Mouse (Mus musculus): Measurements from ENCODE around the gene Lipt2. TPM values are rescaled to one million over a fixed set of nuclear protein-coding genes. Genes with fewer than 3 reads are reported as not detected.
A peak's percentile ranks its signal among the peaks of the same experiment; 100 is the strongest.

The Lipt2 gene
- polyA plus RNA-seq, 1 experiment from 2014 or later, result 27.0 TPM

DNA sequence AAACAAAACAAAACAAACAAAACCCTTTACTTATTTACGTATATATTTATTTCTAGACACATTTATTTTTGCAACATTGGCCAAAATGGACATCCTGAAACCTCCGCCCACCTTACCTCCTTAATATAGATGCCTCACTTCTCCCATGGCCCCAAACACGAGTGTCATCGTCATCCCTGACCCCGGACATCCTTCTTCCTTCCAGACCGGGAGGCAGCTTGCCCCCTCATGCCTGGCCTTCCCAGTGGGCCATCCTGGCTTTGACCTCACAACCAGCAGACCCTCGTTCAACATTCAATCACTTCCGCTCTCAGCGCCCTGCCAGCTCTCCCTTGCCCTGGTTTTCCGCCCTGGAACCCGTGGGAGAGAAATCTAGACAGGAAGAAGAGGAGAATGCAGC lies 8.5 kb upstream of the Lipt2 start:
- WGBS, result 68% methylated on average over 11 of the region's 11 CpGs
- H3K4me2 ChIP-seq (replicated peaks; ENCODE audit: low read depth, low read length), result no peak overlapping the region
- no peak overlapping the region for H3K4me3 ChIP-seq (ENCODE audit: low read length)
- no peaks in the 10 kb centered on the region for H3K27me3 ChIP-seq (ENCODE audit: control insufficient read depth, insufficient read depth, low read length)
- H3K4me1 ChIP-seq (ENCODE audit: control insufficient read depth, insufficient read depth, low read length), result peaks cover 2% of the 10 kb centered on the region; the same call in 1 of the 2 replicates
- no peak overlapping the region for H3K9ac ChIP-seq (ENCODE audit: low read depth, low read length)
- no peaks in the 10 kb centered on the region for H3K9me3 ChIP-seq (ENCODE audit: control insufficient read depth, low read length)
- no peaks in the 10 kb centered on the region for H3K36me3 ChIP-seq (ENCODE audit: control insufficient read depth, insufficient read depth, low read length)
- ATAC-seq (ENCODE audit: low FRiP score, low TSS enrichment), result no peak
- H3K27ac ChIP-seq (ENCODE audit: low read depth, low read length), result no peak overlapping the region

DNA sequence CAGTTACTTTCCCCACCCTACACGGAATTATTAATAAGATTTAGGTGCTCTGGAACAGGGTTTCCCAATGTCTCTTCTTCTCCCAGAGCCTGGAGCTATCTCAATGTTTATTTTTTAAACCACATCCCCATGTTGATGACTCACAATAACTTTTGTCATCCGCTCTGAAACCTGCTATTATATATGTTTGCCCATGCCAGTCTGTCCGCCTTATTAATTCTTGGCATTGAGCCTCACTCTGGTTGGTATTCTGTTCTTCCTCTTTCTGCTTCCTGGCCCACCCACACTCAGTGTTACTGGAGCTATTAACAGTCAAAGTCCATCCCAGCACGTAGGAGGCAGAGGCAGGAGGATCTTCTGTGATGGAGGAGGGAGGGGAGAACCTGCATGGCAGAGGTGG lies 1.4 kb upstream of the Lipt2 start:
- Histone ChIP-seq H3K9ac (ENCODE audit: low read depth, low read length) (no peak overlapping the region), H3K36me3 (ENCODE audit: control insufficient read depth, insufficient read depth, low read length) (no peaks in the 10 kb centered on the region)
- 80% methylated on average over 4 of the region's 4 CpGs for WGBS

GRCm38 (mm10) chr7:100160006-100160405 lies 929 bp downstream of the Lipt2 start:
- H3K4me1 ChIP-seq (ENCODE audit: control insufficient read depth, insufficient read depth, low read length), result no peaks in the 10 kb centered on the region; the same call in 1 of the 2 replicates
- H3K27ac ChIP-seq (ENCODE audit: low read depth, low read length), result peak overlapping the region; percentile 44; the same call in 1 of the 2 replicates
- peak overlapping the region; percentile 62 for H3K4me3 ChIP-seq (ENCODE audit: low read length)
- H3K9me3 ChIP-seq (ENCODE audit: control insufficient read depth, low read length), result no peaks in the 10 kb centered on the region
- no peaks in the 10 kb centered on the region for H3K36me3 ChIP-seq (ENCODE audit: control insufficient read depth, insufficient read depth, low read length)
- peak overlapping the region; percentile 77 for H3K4me2 ChIP-seq (replicated peaks; ENCODE audit: low read depth, low read length)
- no peaks in the 10 kb centered on the region for H3K27me3 ChIP-seq (ENCODE audit: control insufficient read depth, insufficient read depth, low read length)
- ATAC-seq (ENCODE audit: low FRiP score, low TSS enrichment), result peak; percentile 4; the same call in 1 of the 2 replicates
- peak overlapping the region; percentile 85 for H3K9ac ChIP-seq (ENCODE audit: low read depth, low read length)
- WGBS, result 69% methylated on average over 7 of the region's 7 CpGs

More for the DNA sequence above, 1.4 kb upstream of the Lipt2 start:
- Histone ChIP-seq H3K4me2 (replicated peaks; ENCODE audit: low read depth, low read length) (no peak overlapping the region), H3K27me3 (ENCODE audit: control insufficient read depth, insufficient read depth, low read length) (no peaks in the 10 kb centered on the region), H3K4me1 (ENCODE audit: control insufficient read depth, insufficient read depth, low read length) (no peaks in the 10 kb centered on the region; the same call in 1 of the 2 replicates), H3K9me3 (ENCODE audit: control insufficient read depth, low read length) (no peaks in the 10 kb centered on the region), H3K4me3 (ENCODE audit: low read length) (no peak overlapping the region), H3K27ac (ENCODE audit: low read depth, low read length) (no peak overlapping the region)
- ATAC-seq (ENCODE audit: low FRiP score, low TSS enrichment), result no peak

- Histone ChIP-seq H3K9ac (ENCODE audit: low read depth, low read length) (no peak overlapping the region), H3K36me3 (ENCODE audit: control insufficient read depth, insufficient read depth, low read length) (no peaks in the 10 kb centered on the region)
Observed at GRCm38 (mm10) chr7:100163506-100163905, 4.4 kb downstream of the Lipt2 start.

DNA sequence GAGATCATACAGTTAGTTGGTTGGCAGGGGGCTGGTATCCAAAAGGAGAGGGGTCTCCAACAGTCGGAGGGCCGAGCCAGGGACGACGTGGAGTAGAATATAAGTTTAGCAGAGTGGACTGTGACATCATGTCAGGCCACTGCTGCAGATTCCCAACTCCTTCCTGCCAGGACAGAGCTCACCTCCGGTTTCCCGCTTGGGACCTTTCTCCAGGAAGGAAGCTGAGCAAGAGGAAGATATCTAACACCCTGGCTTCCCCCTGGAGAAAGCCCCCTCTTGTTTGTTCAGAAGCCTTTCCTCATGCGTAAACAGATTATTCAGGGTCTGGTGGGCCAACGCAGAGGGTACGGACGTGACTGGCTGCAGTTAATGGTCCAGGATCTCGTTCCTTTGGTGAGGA lies 9.6 kb downstream of the Lipt2 start:
- H3K4me2 ChIP-seq (replicated peaks; ENCODE audit: low read depth, low read length), result no peak overlapping the region
- H3K4me1 ChIP-seq (ENCODE audit: control insufficient read depth, insufficient read depth, low read length), result no peaks in the 10 kb centered on the region
- ATAC-seq (ENCODE audit: low FRiP score, low TSS enrichment), result no peak
- H3K27ac ChIP-seq (ENCODE audit: low read depth, low read length), result no peak overlapping the region
- H3K9me3 ChIP-seq (ENCODE audit: control insufficient read depth, low read length), result no peaks in the 10 kb centered on the region
- WGBS, result 66% methylated on average over 11 of the region's 11 CpGs
- H3K4me3 ChIP-seq (ENCODE audit: low read length), result no peak overlapping the region
- no peak overlapping the region for H3K9ac ChIP-seq (ENCODE audit: low read depth, low read length)
- H3K36me3 ChIP-seq (ENCODE audit: control insufficient read depth, insufficient read depth, low read length), result no peaks in the 10 kb centered on the region
- H3K27me3 ChIP-seq (ENCODE audit: control insufficient read depth, insufficient read depth, low read length), result no peaks in the 10 kb centered on the region

More at GRCm38 (mm10) chr7:100163506-100163905, 4.4 kb downstream of the Lipt2 start:
- H3K4me2 ChIP-seq (replicated peaks; ENCODE audit: low read depth, low read length), result no peak overlapping the region
- no peak overlapping the region for H3K27ac ChIP-seq (ENCODE audit: low read depth, low read length)
- H3K9me3 ChIP-seq (ENCODE audit: control insufficient read depth, low read length), result no peaks in the 10 kb centered on the region
- no peak overlapping the region for H3K4me3 ChIP-seq (ENCODE audit: low read length)
- no peaks in the 10 kb centered on the region for H3K4me1 ChIP-seq (ENCODE audit: control insufficient read depth, insufficient read depth, low read length)
- ATAC-seq (ENCODE audit: low FRiP score, low TSS enrichment), result no peak
- H3K27me3 ChIP-seq (ENCODE audit: control insufficient read depth, insufficient read depth, low read length), result no peaks in the 10 kb centered on the region
- 66% methylated on average over 4 of the region's 4 CpGs for WGBS

DNA sequence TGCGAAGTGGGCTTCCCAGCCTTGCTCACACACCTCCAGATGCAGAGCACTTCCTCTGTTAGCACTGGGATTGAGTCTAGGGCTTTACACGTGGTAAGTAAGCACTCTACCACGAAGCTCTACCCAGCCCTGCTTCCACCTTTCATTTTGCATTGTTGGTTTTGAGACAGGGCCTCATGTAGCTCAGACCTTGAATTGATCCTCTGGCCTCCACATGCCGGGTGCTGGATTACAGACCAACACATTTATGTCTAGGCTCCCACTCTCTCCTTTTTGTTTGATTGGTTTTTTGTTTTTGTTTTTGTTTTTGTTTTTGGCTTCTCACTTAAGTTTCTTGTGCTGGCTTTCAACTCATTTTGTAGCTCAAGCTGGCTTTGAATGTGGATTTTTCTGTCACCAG lies 11.7 kb downstream of the Lipt2 start:
- no peaks in the 10 kb centered on the region for H3K27me3 ChIP-seq (ENCODE audit: control insufficient read depth, insufficient read depth, low read length)
- H3K36me3 ChIP-seq (ENCODE audit: control insufficient read depth, insufficient read depth, low read length), result no peaks in the 10 kb centered on the region

GRCm38 (mm10) chr7:100176269-100176668 lies 17.2 kb downstream of the Lipt2 start, which contains the start of gene Kcne3:
Kcne3 (plus strand) TSS chr7:100176502.
- Histone ChIP-seq H3K9ac (ENCODE audit: low read depth, low read length) (no peak within 1 kb of the TSS), H3K36me3 (ENCODE audit: control insufficient read depth, insufficient read depth, low read length) (no peaks in the 10 kb centered on the region), H3K27me3 (ENCODE audit: control insufficient read depth, insufficient read depth, low read length) (peaks cover 26% of the 10 kb centered on the region), H3K27ac (ENCODE audit: low read depth, low read length) (no peak within 1 kb of the TSS), H3K9me3 (ENCODE audit: control insufficient read depth, low read length) (no peaks in the 10 kb centered on the region), H3K4me2 (replicated peaks; ENCODE audit: low read depth, low read length) (no peak within 1 kb of the TSS), H3K4me1 (ENCODE audit: control insufficient read depth, insufficient read depth, low read length) (peaks cover 6% of the 10 kb centered on the region; the same call in 1 of the 2 replicates), H3K4me3 (ENCODE audit: low read length) (no peak within 1 kb of the TSS)
- ATAC-seq (ENCODE audit: low FRiP score, low TSS enrichment), result no peak
- 67% methylated on average over 3 of the region's 3 CpGs for WGBS

More for the DNA sequence above, 11.7 kb downstream of the Lipt2 start:
- H3K9ac ChIP-seq (ENCODE audit: low read depth, low read length), result no peak overlapping the region
- no peak overlapping the region for H3K27ac ChIP-seq (ENCODE audit: low read depth, low read length)
- 63% methylated on average over 4 of the region's 4 CpGs for WGBS
- no peaks in the 10 kb centered on the region for H3K9me3 ChIP-seq (ENCODE audit: control insufficient read depth, low read length)
- ATAC-seq (ENCODE audit: low FRiP score, low TSS enrichment), result no peak
- H3K4me3 ChIP-seq (ENCODE audit: low read length), result no peak overlapping the region
- no peaks in the 10 kb centered on the region for H3K4me1 ChIP-seq (ENCODE audit: control insufficient read depth, insufficient read depth, low read length)
- no peak overlapping the region for H3K4me2 ChIP-seq (replicated peaks; ENCODE audit: low read depth, low read length)

- H3K4me2 ChIP-seq (replicated peaks; ENCODE audit: low read depth, low read length), result peak overlapping the region; percentile 67
- H3K4me3 ChIP-seq (ENCODE audit: low read length), result peak overlapping the region; percentile 46
- no peaks in the 10 kb centered on the region for H3K9me3 ChIP-seq (ENCODE audit: control insufficient read depth, low read length)
- H3K36me3 ChIP-seq (ENCODE audit: control insufficient read depth, insufficient read depth, low read length), result no peaks in the 10 kb centered on the region
- no peak overlapping the region for H3K27ac ChIP-seq (ENCODE audit: low read depth, low read length)
- peak; percentile 86 for ATAC-seq (ENCODE audit: low FRiP score, low TSS enrichment)
- peak overlapping the region; percentile 37; the same call in 1 of the 2 replicates for H3K9ac ChIP-seq (ENCODE audit: low read depth, low read length)
- peaks cover 26% of the 10 kb centered on the region for H3K27me3 ChIP-seq (ENCODE audit: control insufficient read depth, insufficient read depth, low read length)
- WGBS, result 9% methylated on average over 30 of the region's 30 CpGs
- H3K4me1 ChIP-seq (ENCODE audit: control insufficient read depth, insufficient read depth, low read length), result peaks cover 6% of the 10 kb centered on the region; the same call in 1 of the 2 replicates
Observed at GRCm38 (mm10) chr7:100178016-100178890, 19.2 kb downstream of the Lipt2 start.

DNA sequence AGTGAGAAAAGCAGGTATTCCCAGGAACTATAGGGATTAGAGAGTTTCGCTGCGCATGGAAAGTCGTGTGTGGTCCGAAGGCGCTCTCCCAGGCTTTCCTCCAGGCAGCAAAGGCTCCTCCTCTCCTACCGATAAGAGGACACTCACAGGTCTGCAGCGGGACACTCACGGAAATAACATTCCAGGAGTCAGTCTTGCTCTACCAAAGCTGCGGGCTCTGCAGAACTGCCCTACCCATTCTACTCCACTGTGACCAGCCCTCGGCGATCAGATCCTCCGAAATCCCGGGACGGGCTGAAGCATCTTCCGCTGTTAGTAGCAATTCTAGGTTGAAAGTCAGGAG lies 19.8 kb downstream of the Lipt2 start:
- peaks cover 6% of the 10 kb centered on the region; the same call in 1 of the 2 replicates for H3K4me1 ChIP-seq (ENCODE audit: control insufficient read depth, insufficient read depth, low read length)
- WGBS, result 1% methylated on average over 15 of the region's 15 CpGs
- no peaks in the 10 kb centered on the region for H3K9me3 ChIP-seq (ENCODE audit: control insufficient read depth, low read length)
- H3K9ac ChIP-seq (ENCODE audit: low read depth, low read length), result no peak overlapping the region; the same call in 1 of the 2 replicates
- no peak overlapping the region for H3K27ac ChIP-seq (ENCODE audit: low read depth, low read length)
- peak; percentile 55 for ATAC-seq (ENCODE audit: low FRiP score, low TSS enrichment)
- peak overlapping the region; percentile 46 for H3K4me3 ChIP-seq (ENCODE audit: low read length)
- H3K4me2 ChIP-seq (replicated peaks; ENCODE audit: low read depth, low read length), result peak overlapping the region; percentile 67
- H3K36me3 ChIP-seq (ENCODE audit: control insufficient read depth, insufficient read depth, low read length), result no peaks in the 10 kb centered on the region
- peaks cover 26% of the 10 kb centered on the region for H3K27me3 ChIP-seq (ENCODE audit: control insufficient read depth, insufficient read depth, low read length)
